Mouse (Mus musculus): ENCODE measurements around the gene Fggy. TPM values are rescaled to one million over a fixed set of nuclear protein-coding genes. Genes with fewer than 3 reads are reported as not detected.
A peak's percentile ranks its signal among the peaks of the same experiment; 100 is the strongest.

Gene Fggy
- polyA plus RNA-seq, 1 experiment from 2014 or later: 15.0 TPM

DNA sequence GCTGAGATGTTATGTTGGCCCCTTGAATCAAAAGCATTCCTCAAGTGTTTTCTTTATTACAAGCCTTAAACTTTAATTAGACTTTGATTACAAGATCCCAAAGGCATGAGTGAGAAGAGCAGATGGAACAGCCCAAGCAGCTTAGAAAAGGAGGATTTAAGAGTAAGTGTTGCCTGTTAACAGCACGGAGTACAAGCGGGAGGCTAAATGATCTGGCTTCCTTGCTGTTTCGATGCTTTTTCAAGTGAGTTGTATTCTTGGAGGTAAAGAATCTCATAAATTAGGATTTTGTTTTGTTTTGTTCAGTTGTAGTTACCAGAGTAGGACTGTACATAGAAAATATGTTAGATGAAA lies 92.2 kb downstream of the Fggy start:
- Histone ChIP-seq H3K4me1 (replicated peaks) (peaks cover 15% of the 10 kb centered on the region; the same call in 1 of the 2 replicates), H3K4me2 (replicated peaks) (no peak overlapping the region), H3K27ac (no peak overlapping the region), H3K36me3 (no peaks in the 10 kb centered on the region), H3K9me3 (no peaks in the 10 kb centered on the region), H3K9ac (no peak overlapping the region), H3K4me3 (replicated peaks) (no peak overlapping the region), H3K27me3 (replicated peaks) (no peaks in the 10 kb centered on the region)
- ATAC-seq: no peak
- 79% methylated on average over 3 of the region's 3 CpGs for WGBS

DNA sequence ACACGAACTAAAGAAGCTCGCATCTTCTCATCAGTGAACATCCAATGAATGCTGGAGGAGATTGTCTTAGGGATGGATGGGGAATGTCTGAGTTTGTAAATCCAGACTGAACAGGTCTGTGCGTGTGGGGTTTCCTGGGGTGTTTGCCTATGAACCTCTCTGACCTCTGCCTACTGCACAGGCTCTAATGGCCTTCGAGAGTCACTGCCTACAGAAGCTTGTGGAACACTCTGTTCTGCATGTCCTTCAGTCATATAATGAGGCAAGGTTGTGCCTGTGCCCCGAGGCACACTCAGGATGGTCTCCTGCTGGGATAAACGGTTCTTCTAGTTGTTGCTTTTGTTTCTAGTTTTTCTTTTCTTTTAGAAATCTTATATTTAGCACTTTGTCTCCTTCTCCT lies 92.7 kb downstream of the Fggy start:
- no peaks in the 10 kb centered on the region for H3K27me3 ChIP-seq (replicated peaks)
- H3K4me2 ChIP-seq (replicated peaks): no peak overlapping the region
- no peak overlapping the region for H3K9ac ChIP-seq
- no peak overlapping the region for H3K4me3 ChIP-seq (replicated peaks)
- H3K36me3 ChIP-seq: no peaks in the 10 kb centered on the region
- H3K4me1 ChIP-seq (replicated peaks): peaks cover 15% of the 10 kb centered on the region; the same call in 1 of the 2 replicates
- no peaks in the 10 kb centered on the region for H3K9me3 ChIP-seq
- H3K27ac ChIP-seq: no peak overlapping the region
- no peak for ATAC-seq
- 76% methylated on average over 6 of the region's 6 CpGs for WGBS

DNA sequence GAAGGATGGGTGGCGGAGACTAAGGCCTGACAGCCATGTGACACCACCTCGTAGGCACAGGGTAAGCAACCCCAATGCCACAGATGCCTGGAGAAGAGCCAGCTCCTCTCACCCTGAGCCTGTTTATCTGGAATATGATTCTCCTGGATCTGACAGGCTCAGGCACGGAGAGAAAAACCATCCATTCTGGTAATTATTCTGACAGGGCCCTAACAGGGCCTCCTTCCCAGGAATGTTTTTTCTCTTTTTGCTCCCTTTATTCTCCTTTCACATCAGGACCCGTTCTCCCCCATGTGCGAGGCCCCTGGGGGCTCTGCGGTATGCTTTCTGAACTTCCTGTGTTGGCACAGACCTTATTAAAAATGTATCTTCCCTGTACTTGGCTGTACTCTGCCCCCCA lies 94.7 kb downstream of the Fggy start:
- Histone ChIP-seq H3K4me3 (replicated peaks) (no peak overlapping the region), H3K36me3 (no peaks in the 10 kb centered on the region), H3K27me3 (replicated peaks) (no peaks in the 10 kb centered on the region), H3K4me1 (replicated peaks) (peaks cover 15% of the 10 kb centered on the region; the same call in 1 of the 2 replicates), H3K4me2 (replicated peaks) (no peak overlapping the region), H3K9me3 (no peaks in the 10 kb centered on the region), H3K9ac (no peak overlapping the region), H3K27ac (peak overlapping the region; percentile 10; the same call in 1 of the 2 replicates)
- WGBS: 48% methylated on average over 6 of the region's 6 CpGs
- ATAC-seq: no peak

DNA sequence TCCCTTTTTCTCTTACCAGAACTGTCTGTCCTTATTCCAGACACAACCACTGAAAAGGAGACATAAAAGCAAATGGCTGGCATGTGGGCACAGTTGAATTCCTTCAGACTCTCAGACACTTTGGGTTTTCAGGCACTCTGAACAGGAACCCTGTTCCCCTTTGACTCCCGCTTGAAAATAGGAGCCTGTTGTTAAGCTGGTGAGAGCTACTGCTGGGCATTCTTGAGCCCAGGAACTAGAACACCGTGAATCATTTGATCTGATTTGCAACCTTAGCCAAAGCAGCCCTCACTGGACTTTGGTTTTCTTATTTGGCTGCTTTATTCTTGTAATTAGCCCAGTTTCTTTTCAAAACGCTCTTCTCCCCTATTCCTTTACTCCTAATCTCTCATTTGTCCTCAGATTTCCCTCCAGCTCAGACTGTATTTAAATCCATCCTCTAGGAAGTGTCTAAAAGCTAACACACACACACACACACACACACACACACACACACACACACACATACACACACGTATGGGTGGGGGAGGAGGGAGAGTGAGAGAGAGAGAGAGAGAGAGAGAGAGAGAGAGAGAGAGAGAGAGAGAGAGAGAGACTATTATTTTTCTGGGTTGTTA lies 96.1 kb downstream of the Fggy start:
- H3K4me1 ChIP-seq (replicated peaks): peaks cover 15% of the 10 kb centered on the region; the same call in 1 of the 2 replicates
- H3K9me3 ChIP-seq: no peaks in the 10 kb centered on the region
- H3K36me3 ChIP-seq: no peaks in the 10 kb centered on the region
- 64% methylated on average over 3 of the region's 4 CpGs for WGBS
- ATAC-seq: no peak
- no peak overlapping the region for H3K4me3 ChIP-seq (replicated peaks)
- no peaks in the 10 kb centered on the region for H3K27me3 ChIP-seq (replicated peaks)
- no peak overlapping the region for H3K9ac ChIP-seq
- no peak overlapping the region for H3K4me2 ChIP-seq (replicated peaks)
- no peak overlapping the region for H3K27ac ChIP-seq

DNA sequence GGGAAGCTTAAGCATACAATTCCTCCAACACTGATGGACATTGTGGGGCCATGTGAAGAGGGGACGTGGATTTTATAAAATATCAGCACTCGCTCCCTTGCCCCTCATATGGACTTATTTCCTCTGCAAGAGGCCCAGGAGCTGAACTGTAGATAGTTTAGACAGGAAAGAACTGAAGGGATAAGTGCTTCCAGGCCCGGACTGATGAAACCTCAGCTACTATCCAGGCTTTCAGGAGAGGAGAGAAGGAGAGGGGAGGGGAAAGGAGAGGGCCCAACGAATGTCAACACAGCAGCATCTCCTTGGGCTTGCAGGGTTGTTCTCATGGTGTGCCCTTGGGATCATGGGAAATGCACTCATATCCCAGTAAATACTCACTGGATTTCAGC lies 96.6 kb downstream of the Fggy start:
- no peaks in the 10 kb centered on the region for H3K9me3 ChIP-seq
- no peak overlapping the region for H3K9ac ChIP-seq
- WGBS: 41% methylated on average over 4 of the region's 4 CpGs
- H3K4me1 ChIP-seq (replicated peaks): peaks cover 15% of the 10 kb centered on the region; the same call in 1 of the 2 replicates
- no peak overlapping the region for H3K4me2 ChIP-seq (replicated peaks)
- H3K4me3 ChIP-seq (replicated peaks): no peak overlapping the region
- H3K36me3 ChIP-seq: no peaks in the 10 kb centered on the region
- H3K27ac ChIP-seq: no peak overlapping the region
- ATAC-seq: no peak
- H3K27me3 ChIP-seq (replicated peaks): no peaks in the 10 kb centered on the region

DNA sequence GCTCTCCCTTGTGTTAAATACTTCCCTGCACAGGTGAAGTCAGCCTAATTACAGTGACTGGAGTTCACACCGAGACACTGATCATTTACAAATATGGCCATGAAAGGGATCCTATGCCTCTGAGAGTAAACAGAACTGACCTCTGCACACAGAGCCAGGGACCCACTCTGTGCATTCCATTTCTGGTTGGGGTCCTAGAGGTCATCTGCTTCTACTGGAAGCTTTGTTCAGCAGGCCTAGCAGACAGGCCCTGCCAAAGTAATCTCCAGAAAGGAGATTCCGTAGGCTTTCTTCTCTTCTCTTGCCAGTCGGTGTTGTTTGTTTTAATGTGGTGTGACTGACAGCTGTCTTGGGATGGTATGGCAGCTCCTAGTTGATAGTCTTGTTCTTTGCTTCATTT lies 101.7 kb downstream of the Fggy start:
- no peak overlapping the region for H3K27ac ChIP-seq
- no peaks in the 10 kb centered on the region for H3K36me3 ChIP-seq
- no peak for ATAC-seq
- H3K4me3 ChIP-seq (replicated peaks): no peak overlapping the region
- H3K4me1 ChIP-seq (replicated peaks): 0 out of 2 replicates have a peak, but pooled peaks cover 4% of the 10 kb centered on the region
- WGBS: 43% methylated on average over 3 of the region's 3 CpGs
- H3K4me2 ChIP-seq (replicated peaks): no peak overlapping the region
- H3K9ac ChIP-seq: no peak overlapping the region
- no peaks in the 10 kb centered on the region for H3K9me3 ChIP-seq
- no peaks in the 10 kb centered on the region for H3K27me3 ChIP-seq (replicated peaks)

DNA sequence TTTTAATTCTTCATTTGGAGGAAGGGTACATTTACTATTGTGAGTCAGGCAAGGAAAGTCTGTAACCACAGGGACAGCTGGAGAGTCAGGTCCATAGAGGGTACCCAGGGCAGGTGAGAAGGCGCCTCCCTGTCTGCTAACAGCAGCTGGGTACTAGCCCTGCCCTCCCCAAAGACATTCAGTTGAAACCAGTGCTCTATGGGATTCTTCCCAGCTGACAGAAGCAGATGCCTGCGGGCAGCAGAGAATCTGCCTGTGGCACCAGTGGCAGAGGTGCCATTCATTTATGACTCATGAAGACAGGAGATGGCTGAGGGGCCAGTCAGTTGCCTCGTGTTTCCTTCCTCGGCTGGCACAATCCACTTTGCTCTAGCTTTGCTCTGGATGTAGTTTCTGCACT lies 106.3 kb downstream of the Fggy start:
- H3K27ac ChIP-seq: no peak overlapping the region
- no peaks in the 10 kb centered on the region for H3K36me3 ChIP-seq
- H3K4me1 ChIP-seq (replicated peaks): no peaks in the 10 kb centered on the region
- no peak overlapping the region for H3K4me3 ChIP-seq (replicated peaks)
- H3K27me3 ChIP-seq (replicated peaks): no peaks in the 10 kb centered on the region
- no peaks in the 10 kb centered on the region for H3K9me3 ChIP-seq
- no peak overlapping the region for H3K4me2 ChIP-seq (replicated peaks)
- no peak overlapping the region for H3K9ac ChIP-seq
- no peak for ATAC-seq
- WGBS: 66% methylated on average over 4 of the region's 4 CpGs

DNA sequence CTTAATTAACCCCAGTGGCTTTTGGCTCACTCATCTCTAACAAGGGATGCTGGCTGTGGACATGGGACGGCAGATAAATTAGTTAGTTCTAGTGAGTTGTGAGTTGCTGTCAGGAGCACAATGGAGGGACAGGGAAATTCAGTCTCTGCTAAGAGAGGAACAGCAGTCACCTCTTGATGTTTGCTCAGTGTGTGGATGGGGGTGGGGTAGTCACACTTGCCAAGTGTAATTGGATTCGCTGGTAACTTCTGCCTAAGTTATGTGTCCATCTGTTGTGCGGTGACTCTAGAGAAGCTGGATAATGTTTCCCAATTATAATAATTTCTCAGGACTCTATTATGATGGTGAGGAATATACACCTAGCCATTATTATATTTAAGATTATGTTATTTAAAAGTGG lies 107.0 kb downstream of the Fggy start:
- no peaks in the 10 kb centered on the region for H3K36me3 ChIP-seq
- H3K4me3 ChIP-seq (replicated peaks): no peak overlapping the region
- H3K4me1 ChIP-seq (replicated peaks): no peaks in the 10 kb centered on the region
- ATAC-seq: no peak
- 76% methylated on average over 3 of the region's 3 CpGs for WGBS
- H3K27ac ChIP-seq: no peak overlapping the region
- H3K4me2 ChIP-seq (replicated peaks): no peak overlapping the region
- no peaks in the 10 kb centered on the region for H3K27me3 ChIP-seq (replicated peaks)
- no peaks in the 10 kb centered on the region for H3K9me3 ChIP-seq
- H3K9ac ChIP-seq: no peak overlapping the region

DNA sequence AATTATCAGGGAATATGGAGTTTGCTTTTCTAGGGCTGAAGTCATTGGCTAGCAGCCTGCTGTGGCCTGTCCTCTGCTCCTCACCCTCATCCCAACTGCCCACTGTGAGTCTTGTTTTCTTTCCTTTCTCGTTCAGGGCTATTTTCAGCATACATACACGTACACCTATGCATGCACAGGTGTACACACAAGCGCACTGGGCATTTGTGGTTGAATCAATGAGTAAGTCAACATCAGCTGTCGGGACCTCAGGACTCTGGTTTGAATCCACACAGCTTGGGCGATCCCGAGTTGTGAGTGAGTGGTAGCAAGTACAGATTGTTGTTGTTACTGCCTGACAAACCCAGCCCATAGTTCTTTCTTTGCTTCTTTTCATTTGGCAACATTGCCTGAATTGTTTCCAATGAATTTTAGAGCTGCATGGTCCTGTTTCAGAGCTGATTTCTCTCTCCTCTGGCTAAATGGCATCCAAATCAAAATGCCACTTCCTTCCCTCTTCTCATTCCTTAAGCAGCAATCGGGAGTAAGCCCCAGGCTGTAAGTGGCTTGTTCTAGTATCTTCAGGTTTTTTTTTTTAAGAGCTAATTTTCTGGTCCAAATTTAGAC lies 109.1 kb downstream of the Fggy start:
- H3K27me3 ChIP-seq (replicated peaks): no peaks in the 10 kb centered on the region
- WGBS: 82% methylated on average over 7 of the region's 7 CpGs
- no peak for ATAC-seq

DNA sequence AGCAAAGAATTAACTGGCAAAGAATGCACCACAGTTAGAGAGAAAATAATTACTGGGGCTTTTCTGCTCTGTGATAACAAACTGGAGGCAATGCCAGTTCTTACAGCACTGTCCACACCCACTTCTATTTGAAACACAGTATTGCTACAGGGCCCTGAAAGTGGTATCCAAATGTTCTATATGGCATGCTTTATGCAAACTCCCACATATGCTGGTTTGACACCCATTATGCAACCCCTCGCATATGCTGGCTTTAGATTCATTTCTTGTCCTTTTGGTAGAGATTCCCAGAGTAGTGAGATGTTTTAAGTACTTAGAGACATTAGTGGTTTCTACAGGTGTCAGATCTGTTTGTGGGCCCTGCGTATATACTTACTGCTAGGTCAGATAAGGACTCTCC lies 109.6 kb downstream of the Fggy start:
- H3K4me1 ChIP-seq (replicated peaks): no peaks in the 10 kb centered on the region
- H3K9me3 ChIP-seq: no peaks in the 10 kb centered on the region
- no peak overlapping the region for H3K4me2 ChIP-seq (replicated peaks)
- H3K27me3 ChIP-seq (replicated peaks): no peaks in the 10 kb centered on the region
- 83% methylated on average over 2 of the region's 2 CpGs for WGBS
- no peak overlapping the region for H3K27ac ChIP-seq
- H3K36me3 ChIP-seq: no peaks in the 10 kb centered on the region
- H3K9ac ChIP-seq: no peak overlapping the region
- no peak overlapping the region for H3K4me3 ChIP-seq (replicated peaks)
- ATAC-seq: no peak

More for the DNA sequence above, 109.1 kb downstream of the Fggy start:
- H3K36me3 ChIP-seq: no peaks in the 10 kb centered on the region
- H3K9ac ChIP-seq: no peak overlapping the region
- H3K4me1 ChIP-seq (replicated peaks): no peaks in the 10 kb centered on the region
- no peak overlapping the region for H3K4me2 ChIP-seq (replicated peaks)
- H3K27ac ChIP-seq: no peak overlapping the region
- no peak overlapping the region for H3K4me3 ChIP-seq (replicated peaks)
- H3K9me3 ChIP-seq: no peaks in the 10 kb centered on the region

DNA sequence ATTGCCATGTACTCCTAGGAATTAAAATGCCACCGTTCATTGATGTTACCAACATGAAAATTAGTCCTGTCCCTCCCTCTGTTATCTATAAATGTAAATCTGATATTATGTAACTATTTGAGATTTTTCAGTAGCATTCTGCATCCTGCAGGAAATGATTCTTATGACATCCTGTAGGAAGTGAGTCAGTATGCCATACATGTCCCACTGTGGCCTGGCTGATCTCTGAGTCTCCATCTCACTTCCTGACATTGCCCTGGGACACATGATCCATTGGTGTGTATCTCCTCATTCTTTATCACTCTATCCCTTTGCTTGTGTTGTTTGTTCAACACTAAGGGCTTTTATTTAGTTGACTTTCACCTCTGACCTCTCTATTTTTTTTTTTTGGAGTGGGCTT lies 110.3 kb downstream of the Fggy start:
- Histone ChIP-seq H3K4me2 (replicated peaks) (no peak overlapping the region), H3K4me1 (replicated peaks) (no peaks in the 10 kb centered on the region), H3K9ac (no peak overlapping the region), H3K27ac (no peak overlapping the region), H3K36me3 (no peaks in the 10 kb centered on the region), H3K9me3 (no peaks in the 10 kb centered on the region), H3K27me3 (replicated peaks) (no peaks in the 10 kb centered on the region), H3K4me3 (replicated peaks) (no peak overlapping the region)
- 93% methylated on average over 1 of the region's 1 CpGs for WGBS
- no peak for ATAC-seq

DNA sequence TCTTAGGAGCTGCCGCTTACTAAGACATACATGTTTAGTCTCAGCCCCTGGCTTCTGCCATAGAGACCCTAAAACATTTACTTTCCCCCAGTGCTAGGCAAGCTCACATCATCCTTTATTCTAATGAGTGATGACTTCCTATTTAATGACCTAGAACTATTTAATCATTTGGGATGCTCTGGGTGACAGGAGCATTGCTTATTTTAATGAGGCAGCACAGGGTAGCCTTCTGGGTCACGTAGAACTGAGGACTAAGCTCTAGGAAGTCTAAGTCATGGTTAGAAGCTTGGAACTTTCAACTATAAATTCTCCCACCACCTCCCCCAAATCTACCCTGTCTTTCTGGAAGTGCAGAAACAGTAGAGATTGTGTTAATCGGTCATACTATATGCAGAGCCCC lies 111.2 kb downstream of the Fggy start:
- Histone ChIP-seq H3K9ac (no peak overlapping the region), H3K4me2 (replicated peaks) (no peak overlapping the region), H3K9me3 (no peaks in the 10 kb centered on the region), H3K4me1 (replicated peaks) (no peaks in the 10 kb centered on the region), H3K4me3 (replicated peaks) (no peak overlapping the region), H3K27ac (no peak overlapping the region), H3K36me3 (no peaks in the 10 kb centered on the region), H3K27me3 (replicated peaks) (no peaks in the 10 kb centered on the region)
- ATAC-seq: no peak
- 86% methylated on average over 3 of the region's 3 CpGs for WGBS

DNA sequence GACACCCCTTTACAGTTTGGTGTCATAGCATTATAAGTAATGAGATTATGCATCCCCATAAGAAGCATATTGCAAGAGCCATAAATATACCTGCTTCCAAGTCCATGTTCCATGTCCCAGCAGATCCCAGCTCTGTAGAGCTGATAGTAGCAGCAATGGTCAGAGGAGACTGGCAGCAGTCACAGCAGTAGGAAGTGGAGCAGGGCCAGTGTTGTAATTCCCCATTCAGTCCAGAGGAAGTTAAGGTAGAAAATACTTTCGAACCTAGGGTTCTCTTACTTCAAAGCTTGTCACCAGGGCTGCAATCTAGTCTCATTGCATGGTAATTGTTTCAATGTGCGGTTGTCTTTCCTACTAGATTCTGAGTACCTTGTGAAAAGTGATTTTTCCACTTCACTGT lies 112.0 kb downstream of the Fggy start:
- 90% methylated on average over 2 of the region's 2 CpGs for WGBS
- Histone ChIP-seq H3K4me1 (replicated peaks) (no peaks in the 10 kb centered on the region), H3K4me3 (replicated peaks) (no peak overlapping the region), H3K36me3 (no peaks in the 10 kb centered on the region), H3K9ac (no peak overlapping the region), H3K27me3 (replicated peaks) (no peaks in the 10 kb centered on the region), H3K9me3 (no peaks in the 10 kb centered on the region), H3K27ac (no peak overlapping the region), H3K4me2 (replicated peaks) (no peak overlapping the region)
- ATAC-seq: no peak

Measured in intestine, embryonic 15.5 days (tissue).